Mouse (Mus musculus) adrenal gland, postnatal 4 days (tissue): ENCODE results near the gene Map2k2. TPM values are rescaled to one million over a fixed set of nuclear protein-coding genes. Genes with fewer than 3 reads are reported as not detected.
"Not testable (repeated sequence)": the region's sequence is repeated elsewhere in the genome, so short reads cannot be mapped to it uniquely, and the experiment has no call there.

ENCODE experiments used
- DNase-seq, 2 experiments: peaks; one replicate each; pipeline ENCODE4 v3.0.0; 2021 to 2022; ENCODE audit warnings: low spot score in 2 of 2, mixed read lengths in 2 of 2
- total RNA-seq, 2 experiments: library from RNA; stranded (reverse); gene quantifications; 2 replicates each; pipeline ENCODE4 v1.2.3; 2021

The Map2k2 gene
- total RNA-seq, 2 experiments from 2014 or later = 149 to 157 TPM

GRCm38 (mm10) chr10:81141455-81142210 is 35.9 kb downstream of the Map2k2 start:
- DNase-seq = no peak

GRCm38 (mm10) chr10:81142551-81142981 is 36.9 kb downstream of the Map2k2 start:
- no peak for DNase-seq

- no peak for DNase-seq
Observed at GRCm38 (mm10) chr10:81143157-81143633, 37.5 kb downstream of the Map2k2 start.

GRCm38 (mm10) chr10:81143845-81144437 is 38.2 kb downstream of the Map2k2 start:
- no peak for DNase-seq

GRCm38 (mm10) chr10:81144667-81145066 is 39.0 kb downstream of the Map2k2 start:
- DNase-seq = no peak

- no peak for DNase-seq
Observed at GRCm38 (mm10) chr10:81145307-81145706, 39.6 kb downstream of the Map2k2 start.

- no peak for DNase-seq
Observed at GRCm38 (mm10) chr10:81145778-81146177, 40.1 kb downstream of the Map2k2 start.

GRCm38 (mm10) chr10:81146296-81146695 is 40.6 kb downstream of the Map2k2 start:
- no peak for DNase-seq

GRCm38 (mm10) chr10:81151261-81151660 is 45.5 kb downstream of the Map2k2 start:
- DNase-seq = no peak

GRCm38 (mm10) chr10:81152609-81153008 is 46.9 kb downstream of the Map2k2 start:
- DNase-seq = no peak

- DNase-seq = no peak
Observed at GRCm38 (mm10) chr10:81154313-81154712, 48.6 kb downstream of the Map2k2 start.

GRCm38 (mm10) chr10:81154736-81155135 is 49.0 kb downstream of the Map2k2 start:
- no peak for DNase-seq

- DNase-seq = no peak
Observed at GRCm38 (mm10) chr10:81161602-81162317, 56.0 kb downstream of the Map2k2 start.

GRCm38 (mm10) chr10:81162318-81162652 is 56.6 kb downstream of the Map2k2 start:
- DNase-seq = no peak

- no peak for DNase-seq
Observed at GRCm38 (mm10) chr10:81165118-81165517, 59.4 kb downstream of the Map2k2 start.

GRCm38 (mm10) chr10:81167200-81168086 is 61.7 kb downstream of the Map2k2 start, which contains the start of gene Pias4:
TSS of gene Pias4 (minus strand) at chr10:81167923.
- DNase-seq = peak; percentile 98 to 99

GRCm38 (mm10) chr10:81168087-81168431 is 62.3 kb downstream of the Map2k2 start:
- no peak for DNase-seq

- peak in 1 of 2 experiments; percentile 76 for DNase-seq
Observed at GRCm38 (mm10) chr10:81168521-81169244, 63.0 kb downstream of the Map2k2 start.

- DNase-seq = not testable (repeated sequence)
Observed at GRCm38 (mm10) chr10:81169411-81169900, 63.7 kb downstream of the Map2k2 start.

GRCm38 (mm10) chr10:81173132-81173531 is 67.4 kb downstream of the Map2k2 start:
- DNase-seq = peak in 1 of 2 experiments; percentile 71
